8 mouse cellular contexts compared by ENCODE assay signal in the genomic region with DNA sequence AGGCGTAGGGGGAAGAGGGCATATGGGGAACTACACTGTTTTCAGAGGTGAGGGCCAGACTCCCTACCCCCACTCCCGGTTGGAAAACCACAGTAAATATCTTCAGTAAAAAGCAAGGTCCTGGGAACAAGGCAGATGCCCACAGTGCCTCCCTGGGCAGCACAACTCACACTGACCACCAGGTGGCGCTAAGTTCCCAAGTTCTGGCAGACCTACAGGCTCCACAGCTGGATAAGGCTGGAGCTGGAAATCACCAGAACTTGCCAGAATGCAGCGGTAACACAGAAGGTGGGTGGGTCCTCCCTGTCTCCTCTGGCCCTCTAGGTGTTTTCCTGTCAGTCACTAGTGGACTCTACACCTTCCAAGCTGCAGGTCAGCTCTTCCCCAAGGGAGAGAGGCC. TPM values are rescaled to one million over a fixed set of nuclear protein-coding genes. Genes with fewer than 3 reads are reported as not detected.
DNase-seq lines count a peak whose midpoint lies in the region; ATAC-seq lines count a peak whose summit lies in the region.

No protein-coding gene starts in this region.

- peaks cover 60% of the 10 kb centered on the region for H3K4me1 ChIP-seq in megakaryocyte, embryonic 14.5 days

- peak overlapping the region; percentile 75 for H3K4me3 ChIP-seq in megakaryocyte, embryonic 14.5 days (replicated peaks)

- H3K9me3 ChIP-seq in megakaryocyte, embryonic 14.5 days, result peaks cover 7% of the 10 kb centered on the region; the same call in 1 of the 2 replicates

- peaks cover 15% of the 10 kb centered on the region for H3K27me3 ChIP-seq in megakaryocyte, embryonic 14.5 days (replicated peaks)

- peaks cover 27% of the 10 kb centered on the region for H3K36me3 ChIP-seq in megakaryocyte, embryonic 14.5 days (replicated peaks; ENCODE audit: low read length)

- peak; percentile 82 for DNase-seq in T-cell, adult 2 months (ENCODE audit: low spot score)
- DNase-seq in gastrocnemius, adult 8-10 months (ENCODE audit: low spot score in 2 of 2), result peak; percentile 76 to 80
- DNase-seq in induced T-regulatory cell, adult 2 months (ENCODE audit: low read depth), result peak; percentile 93
- DNase-seq in left cerebral cortex, adult 8-10 months (ENCODE audit: low spot score in 2 of 2), result peak; percentile 72 to 80
- DNase-seq in right cerebral cortex, postnatal 10 days (ENCODE audit: low spot score in 2 of 2), result peak; percentile 87 to 93
- peak; percentile 90 for DNase-seq in urinary bladder, postnatal 14 days (ENCODE audit: low spot score)

- ATAC-seq in common myeloid progenitor, adult 5-6 weeks (replicated peaks; ENCODE audit: low read depth, poor library complexity, severe bottlenecking), result peak; percentile 79

RNA-seq across cellular contexts. Expression of a gene that starts 24.9 kb away (rescaled TPM):
- total RNA-seq in common myeloid progenitor, adult 5-6 weeks (2017), result 3.4 and 5.5 TPM in 2 replicates
- total RNA-seq in gastrocnemius, adult 8-10 months (2022), result 10 to 100 TPM; 19.1 to 26.4 (median 20.8) TPM
- total RNA-seq in left cerebral cortex, adult 8-10 months (2022), result 10 to 100 TPM; 51.4 to 59.9 (median 55.5) TPM
- 2.2 and 5.7 TPM in 2 replicates for polyA plus RNA-seq in megakaryocyte, embryonic 14.5 days (2012; ENCODE audit: insufficient read depth, low replicate concordance)

RNA-seq across cellular contexts. Expression of a gene that starts 54.6 kb away (rescaled TPM):
- 188 and 214 TPM in 2 replicates for total RNA-seq in common myeloid progenitor, adult 5-6 weeks (2017)
- 1 to 10 TPM; 1.4 to 2.4 (median 2.0) TPM for total RNA-seq in gastrocnemius, adult 8-10 months (2022)
- total RNA-seq in left cerebral cortex, adult 8-10 months (2022), result 1 to 10 TPM; 4.3 to 8.1 (median 6.0) TPM
- polyA plus RNA-seq in megakaryocyte, embryonic 14.5 days (2012; ENCODE audit: insufficient read depth, low replicate concordance), result 0.81 and 1.1 TPM in 2 replicates

Comparison
In these comparisons a context has a peak if more than half of its experiments do, and no peak if none do; other contexts are left out.
1. Peak in every context shown above with its lines: DNase-seq, ATAC-seq and H3K4me3 ChIP-seq.
2. RNA of a gene that starts 54.6 kb away (total RNA-seq): 188 to 214 TPM in common myeloid progenitor, adult 5-6 weeks; 4.3 to 8.1 TPM in left cerebral cortex, adult 8-10 months and 1.4 to 2.4 TPM in gastrocnemius, adult 8-10 months; every median in the first group is over 10 times any median in the second.